Mouse (Mus musculus): Measurements from ENCODE around the gene Ipo13.

Gene Ipo13

DNA sequence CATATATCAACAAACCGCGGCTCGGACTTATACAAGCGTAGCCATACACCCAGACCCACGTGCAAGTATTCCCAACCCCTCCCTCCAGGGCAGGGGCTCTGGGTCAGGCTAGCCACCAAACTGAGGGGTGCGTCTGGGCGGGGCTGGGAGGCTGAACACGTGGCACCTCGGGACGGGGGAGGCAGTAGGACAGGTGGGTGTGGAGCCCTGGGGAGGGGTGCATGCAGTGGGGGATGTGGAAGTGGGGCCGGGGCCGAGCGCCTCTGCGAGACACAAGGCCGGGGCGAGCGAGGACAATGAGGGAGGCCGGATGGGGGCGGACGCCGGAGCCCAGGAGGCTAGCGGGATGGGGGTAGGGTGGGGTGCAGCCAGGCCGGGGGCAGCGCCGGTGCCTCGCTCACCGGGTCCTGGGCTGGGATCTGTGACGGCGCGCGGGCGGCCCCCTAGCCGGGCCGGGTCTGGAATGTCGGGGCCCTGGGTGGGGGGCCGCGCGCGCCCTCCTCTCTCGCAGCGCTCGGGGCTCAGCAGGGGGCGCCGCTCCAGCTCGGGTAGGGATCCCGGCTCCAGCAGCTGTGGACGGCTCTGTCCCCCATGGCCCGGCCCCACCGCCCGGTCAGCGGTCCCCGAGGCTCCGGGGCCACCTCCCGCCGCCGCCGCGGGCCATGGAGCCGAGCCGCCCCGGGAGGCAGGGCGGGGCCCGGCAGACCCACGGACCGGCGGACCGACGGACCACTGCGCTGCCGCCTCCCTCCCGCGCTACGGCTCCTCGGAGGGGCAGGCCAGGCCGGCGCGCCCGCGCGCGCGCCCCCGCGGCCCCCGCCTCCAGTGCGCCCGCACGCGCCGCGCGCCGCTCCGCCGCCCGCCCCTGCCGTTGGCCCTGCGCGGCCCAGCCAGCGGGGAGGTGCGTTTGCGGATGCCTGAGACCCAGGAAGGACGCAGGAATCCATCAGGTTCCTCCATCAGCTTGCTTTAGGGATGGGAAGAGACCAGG is 31.8 kb downstream of the Ipo13 start, which contains the start of gene B4galt2:
B4galt2 (minus strand) TSS at position 787 of the 991 bp plus-strand sequence.
- DNase-seq (ENCODE audit: low spot score in 2 of 2): no peak

DNA sequence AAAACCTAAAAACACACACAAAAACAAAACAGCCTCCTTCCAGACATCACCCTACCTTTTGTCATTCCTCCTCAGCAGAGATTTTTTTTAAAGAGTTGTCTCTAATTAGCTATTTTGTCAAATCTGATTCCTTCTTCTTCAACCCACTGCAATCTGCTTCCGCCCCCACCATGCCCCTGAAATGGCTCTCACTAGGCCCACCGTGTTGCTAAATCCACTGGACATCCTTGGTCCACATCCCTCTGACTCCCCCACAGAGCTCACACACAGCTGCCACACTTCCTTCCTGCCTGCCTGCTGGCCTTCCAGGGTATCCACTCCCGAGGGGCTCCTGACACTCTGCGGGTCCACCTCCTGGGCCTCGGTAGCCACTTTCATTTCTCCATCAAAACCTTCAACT is 36.1 kb downstream of the Ipo13 start:
- no peak for DNase-seq (ENCODE audit: low spot score in 2 of 2)

DNA sequence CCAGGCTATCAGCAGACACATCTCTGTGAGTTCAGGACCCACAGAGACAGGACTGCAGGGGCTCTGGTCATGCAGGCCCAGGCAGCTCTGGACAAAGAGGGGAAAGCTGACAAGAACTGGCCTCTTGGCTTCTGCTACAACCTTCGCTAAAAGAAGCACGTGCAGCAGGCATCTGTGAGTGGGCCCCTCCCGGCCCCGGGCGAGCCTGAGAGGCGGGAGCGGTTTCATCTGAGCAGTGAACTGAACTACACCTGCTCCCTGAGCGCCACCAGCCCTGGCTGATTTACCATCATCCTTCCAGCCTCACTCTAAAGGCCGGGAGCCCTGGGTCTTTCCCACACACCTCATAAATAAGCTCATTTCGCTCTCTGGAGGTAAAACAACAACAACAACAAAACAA is 36.5 kb downstream of the Ipo13 start:
- no peak for DNase-seq (ENCODE audit: low spot score in 2 of 2)

DNA sequence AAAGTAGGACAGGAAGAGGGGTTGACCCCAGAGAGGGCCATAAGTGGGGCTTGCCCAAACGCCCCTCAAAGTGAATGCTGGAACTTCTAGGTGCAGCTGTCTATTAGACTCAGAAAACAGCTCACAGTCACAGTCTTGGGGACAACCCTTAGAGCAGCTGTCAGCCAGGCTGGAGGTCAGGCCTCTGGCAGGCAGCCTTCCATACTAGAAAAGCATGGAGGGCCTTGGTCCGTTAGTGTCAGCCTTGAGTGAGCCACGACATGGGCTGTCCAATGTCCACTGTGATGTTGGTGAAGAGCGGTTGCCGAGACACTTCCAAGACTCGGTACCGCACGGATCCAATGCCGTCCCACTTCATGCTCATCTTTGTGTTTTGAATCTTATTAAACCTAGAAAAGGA is 41.2 kb downstream of the Ipo13 start:
- no peak for DNase-seq (ENCODE audit: low spot score in 2 of 2)

DNA sequence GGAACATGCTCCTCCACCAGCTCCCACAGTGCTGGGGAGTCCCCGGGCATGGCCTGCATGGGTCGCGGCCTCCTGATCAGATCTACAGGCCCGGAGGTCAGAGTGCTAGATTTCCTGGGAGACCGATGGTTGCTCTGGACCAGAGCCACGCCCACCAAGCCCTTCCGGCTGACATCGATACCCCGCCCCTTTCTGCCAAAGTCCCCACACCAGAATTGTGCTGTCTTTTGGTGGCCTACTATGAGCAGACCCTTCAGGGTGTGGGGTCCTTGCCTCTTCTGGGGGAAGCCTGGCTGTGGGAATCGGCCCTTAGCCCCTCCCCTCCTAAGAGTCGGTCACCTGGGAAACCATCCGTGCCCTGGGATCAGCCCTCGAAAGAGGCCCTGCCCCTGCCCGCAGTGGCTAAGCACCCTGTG is 42.3 kb downstream of the Ipo13 start, which contains the start of gene Ccdc24:
Ccdc24 (minus strand) TSS at position 87 of the 416 bp plus-strand sequence.
- DNase-seq (ENCODE audit: low spot score in 2 of 2): no peak

DNA sequence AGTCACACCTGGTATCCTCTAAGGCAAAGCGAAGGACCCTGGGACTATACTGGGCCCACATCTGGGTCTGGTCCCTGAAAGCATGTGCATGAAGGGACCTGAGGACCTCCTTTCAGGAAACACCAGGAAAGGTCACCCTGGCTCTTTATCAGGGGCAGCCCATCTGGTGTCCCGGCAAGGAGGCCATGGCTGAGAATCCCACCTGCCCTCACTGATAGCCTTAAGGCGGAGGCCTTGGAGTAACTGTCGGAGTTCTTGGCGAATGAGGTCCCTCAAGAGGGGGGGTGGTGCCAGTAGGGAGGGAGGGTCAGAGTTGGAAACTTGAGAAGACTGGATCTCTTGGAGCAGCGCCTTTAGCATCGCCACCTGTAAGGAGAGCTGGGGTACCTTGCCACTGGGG is 43.0 kb downstream of the Ipo13 start:
- DNase-seq (ENCODE audit: low spot score in 2 of 2): no peak

DNA sequence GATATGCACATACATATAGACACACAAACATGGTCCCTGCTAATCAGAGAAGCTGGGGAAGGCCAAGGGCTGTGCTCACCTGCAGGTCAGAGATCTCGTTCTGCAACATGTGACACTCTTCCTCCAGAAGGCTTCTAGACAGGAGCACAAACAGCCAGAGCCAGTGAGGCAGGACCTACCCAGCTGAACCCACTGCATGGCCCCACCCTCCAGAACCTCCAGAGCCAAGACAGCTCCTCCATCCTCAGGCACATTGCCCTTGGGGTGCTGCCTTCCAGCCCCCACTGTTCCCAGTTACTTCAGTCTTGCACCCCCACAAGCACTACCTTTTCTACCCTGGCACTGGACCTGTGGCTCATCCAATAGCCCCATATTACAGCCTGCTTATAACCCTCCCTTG is 44.4 kb downstream of the Ipo13 start:
- no peak for DNase-seq (ENCODE audit: low spot score in 2 of 2)

DNA sequence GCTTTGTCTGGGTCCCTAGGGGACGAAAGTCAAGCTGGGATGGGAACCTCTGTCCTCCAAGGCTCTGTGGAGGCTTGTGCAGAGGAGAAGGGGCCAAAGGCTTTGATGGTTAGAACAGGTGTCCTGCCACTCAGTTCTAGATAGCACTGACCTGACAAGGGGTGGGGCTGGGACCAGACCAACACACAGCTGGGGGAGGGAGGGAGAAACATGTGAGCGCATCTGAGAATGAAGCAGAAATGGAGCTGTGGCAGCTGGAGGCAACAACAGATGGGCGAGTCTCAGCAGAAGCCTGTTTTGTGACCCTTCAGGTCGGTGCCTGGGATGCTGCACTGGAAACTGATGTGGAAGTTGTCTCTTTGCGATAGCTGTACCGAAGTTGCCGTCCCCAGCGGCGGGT is 45.5 kb downstream of the Ipo13 start:
- no peak for DNase-seq (ENCODE audit: low spot score in 2 of 2)

DNA sequence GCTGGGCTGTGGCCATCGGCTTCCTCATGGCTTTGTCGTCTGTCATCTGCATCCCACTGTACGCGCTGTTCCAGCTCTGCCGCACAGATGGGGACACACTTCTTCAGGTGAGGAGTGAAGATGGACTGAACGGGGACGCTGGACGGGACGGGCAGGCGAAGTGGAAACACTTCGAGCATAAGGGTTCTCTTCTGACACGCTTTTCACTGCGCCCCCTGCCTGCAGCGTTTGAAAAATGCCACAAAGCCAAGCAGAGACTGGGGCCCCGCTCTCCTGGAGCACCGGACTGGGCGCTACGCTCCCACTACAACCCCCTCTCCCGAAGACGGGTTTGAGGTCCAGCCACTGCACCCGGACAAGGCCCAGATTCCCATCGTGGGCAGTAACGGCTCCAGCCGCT is 47.0 kb downstream of the Ipo13 start:
- DNase-seq (ENCODE audit: low spot score in 2 of 2): peak; percentile 36 to 64

DNA sequence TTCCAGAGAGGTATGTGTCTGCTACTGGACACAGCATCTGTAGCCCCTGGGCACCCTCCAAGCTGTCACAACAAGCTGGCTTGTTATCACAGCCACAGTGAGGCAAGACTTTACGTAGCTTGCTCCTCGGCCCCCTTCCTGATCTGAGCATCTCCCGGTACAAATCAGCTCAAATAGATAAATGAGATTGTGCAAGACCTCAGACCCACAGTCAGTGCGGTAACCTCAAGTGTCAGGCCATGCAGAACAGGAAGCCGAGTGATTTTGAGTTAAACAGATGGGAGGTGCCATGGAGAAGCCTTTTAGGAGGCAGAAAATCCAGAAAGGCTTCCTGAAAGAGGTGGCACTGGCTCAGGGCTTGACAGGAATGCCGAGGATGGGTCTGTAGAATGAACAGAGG is 47.8 kb downstream of the Ipo13 start:
- DNase-seq (ENCODE audit: low spot score in 2 of 2): no peak

DNA sequence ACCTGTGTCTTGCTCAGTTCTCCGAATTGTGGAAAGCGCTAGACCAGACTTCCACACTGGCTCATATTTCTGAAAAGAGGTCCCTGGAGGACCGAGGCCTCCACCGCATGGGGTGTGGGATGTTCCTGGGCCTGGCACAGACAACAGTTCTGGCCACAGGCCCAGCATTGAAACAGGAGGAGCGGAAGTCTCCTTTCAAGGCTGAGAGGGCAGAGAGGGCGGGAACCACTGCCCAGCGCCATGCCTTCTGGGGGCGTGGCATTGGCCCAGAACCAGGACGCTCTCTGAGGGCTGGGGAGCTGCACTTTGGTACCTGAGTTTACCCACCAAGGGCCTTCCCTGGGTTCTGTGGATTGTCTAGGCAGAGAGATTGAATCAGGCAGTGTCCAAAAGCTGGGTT is 48.7 kb downstream of the Ipo13 start:
- DNase-seq (ENCODE audit: low spot score in 2 of 2): peak in 1 of 2 experiments; percentile 29

DNA sequence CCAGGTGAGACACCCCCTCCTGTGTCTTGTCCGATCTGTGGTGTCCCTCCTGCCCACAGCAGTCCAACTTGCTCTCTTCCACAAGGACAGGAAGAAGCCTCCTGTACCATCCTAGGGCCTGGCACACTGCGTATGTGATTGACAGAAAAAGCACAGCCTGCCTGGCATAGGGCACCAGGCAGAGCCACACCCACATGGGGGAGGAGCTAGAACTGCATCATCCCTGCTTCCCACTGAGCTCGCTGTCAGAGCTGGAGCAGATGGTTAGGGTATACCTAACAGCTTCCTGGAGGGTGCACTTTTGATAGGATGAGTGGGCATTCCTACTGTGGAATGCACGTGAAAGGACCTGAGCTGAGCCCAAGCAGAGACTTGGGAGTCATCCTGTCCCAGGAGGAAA is 52.0 kb downstream of the Ipo13 start:
- DNase-seq (ENCODE audit: low spot score in 2 of 2): no peak

DNA sequence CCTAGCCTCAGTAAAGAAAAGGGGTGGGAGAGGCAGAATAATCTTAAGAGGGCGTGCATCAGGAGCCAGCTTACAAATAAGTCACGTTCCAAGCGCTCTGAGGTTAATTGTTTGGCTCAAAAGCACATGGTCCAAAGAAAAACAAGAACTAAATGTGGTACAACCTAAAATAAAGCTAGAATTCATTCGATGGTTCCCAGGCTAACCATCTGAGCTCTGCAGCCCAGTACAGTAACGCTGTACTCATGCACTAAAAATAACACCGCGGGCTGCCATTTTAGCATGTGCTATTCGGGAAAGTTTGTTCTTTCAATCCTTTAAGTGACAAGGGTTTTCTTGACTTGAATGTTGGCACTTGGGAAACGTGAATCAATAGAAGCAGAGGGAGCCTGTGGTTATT is 54.2 kb downstream of the Ipo13 start:
- no peak for DNase-seq (ENCODE audit: low spot score in 2 of 2)

DNA sequence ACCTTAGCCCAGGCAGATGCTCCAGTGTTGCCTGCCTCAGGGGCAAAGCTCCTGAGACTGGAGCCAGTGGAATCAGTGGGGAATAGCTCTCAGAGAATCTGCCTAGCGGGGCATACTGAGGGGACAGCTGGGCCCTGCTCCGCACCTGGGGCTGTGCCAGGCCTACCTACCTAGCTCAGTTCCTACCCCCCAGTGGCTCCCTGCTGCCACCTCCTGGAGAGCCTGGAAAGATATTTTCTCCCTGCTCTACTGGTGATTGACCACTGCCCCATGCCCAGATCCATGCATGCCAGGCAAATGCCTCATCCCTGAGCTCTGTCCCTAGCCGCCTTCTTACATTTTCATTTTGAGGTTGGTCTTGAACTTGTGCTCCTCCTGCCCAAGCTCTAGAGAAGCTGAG is 56.0 kb downstream of the Ipo13 start:
- peak in 1 of 2 experiments; percentile 57 for DNase-seq (ENCODE audit: low spot score in 2 of 2)

DNA sequence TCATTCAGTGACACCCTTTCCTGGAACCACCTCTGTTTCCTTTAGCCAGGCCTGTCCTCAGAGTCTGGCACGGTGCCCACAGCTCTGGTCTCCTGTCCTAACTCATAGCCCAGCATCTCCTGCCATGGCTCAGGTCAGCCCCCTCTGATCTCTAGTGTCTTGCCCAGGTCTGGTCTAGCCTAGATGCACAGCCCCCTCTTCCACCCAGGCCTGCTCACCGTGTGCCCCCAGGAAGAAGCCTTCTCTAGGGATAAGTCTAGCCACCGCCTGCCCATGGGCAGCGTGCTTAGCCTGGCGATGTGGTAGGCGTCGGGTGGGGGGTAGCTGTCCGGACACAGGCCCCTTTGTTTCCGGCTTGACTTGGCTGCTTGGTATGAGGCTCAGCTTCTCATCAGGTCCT is 59.7 kb downstream of the Ipo13 start:
- DNase-seq (ENCODE audit: low spot score in 2 of 2): no peak

DNA sequence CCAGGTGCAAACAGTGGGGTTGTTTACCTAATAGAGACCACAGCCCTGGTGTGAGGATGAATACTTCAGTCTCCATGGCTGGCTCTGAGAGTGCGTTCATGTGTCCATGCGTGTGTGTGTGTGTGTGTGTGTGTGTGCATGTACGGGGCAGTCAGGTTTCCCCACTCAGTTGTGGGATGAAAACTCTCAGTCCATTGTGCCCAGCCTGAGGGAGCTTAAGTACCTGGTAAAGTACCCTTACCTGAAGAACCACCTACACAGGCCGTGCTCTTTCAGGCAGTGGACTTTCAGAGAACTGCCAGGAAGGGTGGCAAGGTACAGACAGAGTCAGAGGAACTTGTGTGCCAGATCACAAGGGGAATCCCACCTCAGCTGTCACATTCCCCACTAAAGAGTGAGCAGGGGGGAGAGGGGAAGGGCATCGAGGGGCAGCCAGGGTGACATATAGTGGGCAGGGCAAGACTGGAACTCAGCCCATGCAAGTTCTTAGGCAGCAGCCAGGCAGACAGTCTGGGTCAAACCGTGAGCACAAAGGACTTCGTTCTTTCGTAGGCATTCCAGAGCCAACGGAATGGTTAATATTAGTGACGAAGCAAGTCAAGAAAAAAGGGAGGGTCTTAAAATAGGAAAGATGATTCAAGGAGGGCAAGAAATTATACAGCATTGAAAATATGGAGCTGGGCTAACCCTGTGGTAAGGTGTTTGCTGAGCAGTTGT is 62.5 kb downstream of the Ipo13 start:
- no peak for DNase-seq (ENCODE audit: low spot score in 2 of 2)

DNA sequence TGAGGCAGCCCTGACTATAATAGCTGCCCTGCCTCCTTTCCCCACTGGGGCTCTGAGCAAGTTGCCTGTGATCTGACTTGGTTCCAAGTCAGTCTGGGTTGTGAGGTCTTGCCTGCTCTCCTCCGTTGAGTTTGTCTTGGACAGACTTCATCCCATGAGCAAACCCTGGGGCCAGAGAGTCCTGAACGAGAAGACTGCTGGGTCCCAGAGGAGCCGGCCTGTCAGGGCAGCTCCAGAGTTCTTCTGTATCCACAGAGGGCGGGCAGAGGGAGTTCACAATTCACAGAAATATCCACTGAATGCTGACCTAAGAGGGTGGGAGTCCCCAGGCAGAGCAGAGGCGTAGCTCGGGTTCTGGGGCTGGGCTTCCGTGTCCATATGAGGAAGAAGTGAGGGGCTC is 63.9 kb downstream of the Ipo13 start:
- DNase-seq (ENCODE audit: low spot score in 2 of 2): no peak

DNA sequence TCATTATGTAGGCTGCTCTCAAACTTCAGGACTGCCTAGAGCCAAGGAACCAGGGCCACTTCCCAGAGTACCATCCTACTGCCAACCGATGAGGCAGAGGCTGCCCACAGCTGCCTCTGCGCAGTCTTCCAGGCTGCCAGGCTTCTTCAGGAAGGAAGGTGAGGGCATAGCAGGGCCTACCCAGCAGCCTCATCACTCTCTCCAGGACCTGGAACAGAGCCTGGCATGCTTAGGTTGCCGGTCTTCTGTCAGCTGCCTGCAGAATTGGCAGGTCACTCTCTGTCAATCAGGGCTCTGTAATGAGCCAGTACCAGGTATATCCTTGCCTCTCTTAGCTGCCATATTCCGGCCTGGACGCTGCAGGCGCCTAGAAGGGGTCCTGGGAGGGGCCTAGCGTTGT is 64.6 kb downstream of the Ipo13 start:
- DNase-seq (ENCODE audit: low spot score in 2 of 2): no peak

DNA sequence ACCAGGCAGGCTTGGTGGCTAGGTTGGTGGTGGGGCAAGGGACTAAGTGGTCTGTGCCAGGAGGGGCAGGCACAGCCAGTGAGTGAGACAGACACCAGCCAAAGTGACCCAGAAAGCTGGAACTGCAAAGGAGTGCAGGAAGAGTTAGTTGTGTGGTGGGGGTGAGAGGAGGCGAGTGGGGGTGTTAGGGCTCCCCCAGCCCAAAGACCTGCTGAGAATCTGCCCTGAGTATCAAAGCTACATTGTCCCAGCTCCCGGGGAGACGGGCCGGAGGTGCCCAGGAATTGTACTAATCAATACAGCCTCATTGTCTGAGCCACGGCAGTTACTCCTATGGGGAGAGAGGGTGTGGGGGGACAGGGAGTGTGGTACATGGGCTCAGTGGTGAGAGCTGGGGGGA is 65.3 kb downstream of the Ipo13 start:
- no peak for DNase-seq (ENCODE audit: low spot score in 2 of 2)

DNA sequence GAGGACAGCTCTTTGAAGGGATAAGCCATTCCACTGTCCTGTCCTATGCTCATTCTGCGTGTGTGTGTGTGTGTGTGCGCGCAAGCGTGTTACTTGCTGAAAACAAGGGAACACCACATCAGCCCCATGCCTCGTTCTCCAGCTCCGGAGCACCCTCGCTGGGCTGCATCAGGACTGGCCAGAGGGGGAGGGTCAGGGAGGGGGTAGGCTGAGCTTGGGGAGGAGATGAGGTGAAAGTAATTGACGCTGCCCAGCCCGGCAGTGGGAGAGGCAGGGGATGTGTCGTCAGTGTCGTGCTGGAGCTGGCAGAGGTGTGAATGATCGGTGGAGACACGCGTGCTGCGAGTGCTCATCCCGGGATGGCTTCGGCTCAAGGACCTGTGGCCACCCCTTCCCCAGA is 65.7 kb downstream of the Ipo13 start:
- DNase-seq (ENCODE audit: low spot score in 2 of 2): no peak

DNA sequence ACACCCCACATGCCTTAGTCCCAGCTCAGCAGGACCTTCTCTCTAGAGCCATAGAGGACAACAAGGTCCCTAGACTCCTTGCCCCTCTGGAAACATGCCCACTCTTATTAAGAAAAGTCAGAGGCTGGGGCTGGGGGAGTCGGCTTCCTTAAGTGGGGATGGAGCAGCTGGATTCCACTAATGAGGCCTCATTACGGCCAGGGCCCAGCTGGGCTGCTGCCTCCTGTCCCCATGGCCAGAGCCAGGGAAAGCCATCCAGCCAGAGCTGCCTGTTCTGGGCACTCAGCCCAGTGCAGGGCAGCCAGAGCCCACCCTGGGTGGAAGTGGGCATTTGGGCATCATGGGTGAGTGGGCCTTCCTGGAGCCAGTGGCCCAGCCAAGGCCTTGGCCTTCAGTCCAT is 67.8 kb downstream of the Ipo13 start:
- DNase-seq (ENCODE audit: low spot score in 2 of 2): no peak

DNA sequence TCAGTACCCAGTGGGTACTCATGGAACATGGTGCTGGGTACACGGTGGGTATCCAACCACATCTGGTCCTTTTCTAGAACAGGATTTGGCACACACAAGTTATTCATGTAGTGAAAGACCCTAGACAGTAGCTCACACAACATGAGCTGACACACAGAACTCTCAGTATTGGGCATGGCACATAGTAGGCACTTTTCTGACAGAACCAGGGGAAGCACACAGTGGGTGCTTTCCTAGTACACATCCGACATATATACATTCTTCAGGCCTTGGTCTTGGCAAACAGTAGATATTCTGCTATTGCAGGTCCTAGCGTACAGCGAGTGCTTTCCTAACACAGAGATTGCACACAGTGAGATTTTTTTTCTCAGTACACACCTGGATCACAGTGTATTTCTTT is 68.5 kb downstream of the Ipo13 start:
- no peak for DNase-seq (ENCODE audit: low spot score in 2 of 2)

DNA sequence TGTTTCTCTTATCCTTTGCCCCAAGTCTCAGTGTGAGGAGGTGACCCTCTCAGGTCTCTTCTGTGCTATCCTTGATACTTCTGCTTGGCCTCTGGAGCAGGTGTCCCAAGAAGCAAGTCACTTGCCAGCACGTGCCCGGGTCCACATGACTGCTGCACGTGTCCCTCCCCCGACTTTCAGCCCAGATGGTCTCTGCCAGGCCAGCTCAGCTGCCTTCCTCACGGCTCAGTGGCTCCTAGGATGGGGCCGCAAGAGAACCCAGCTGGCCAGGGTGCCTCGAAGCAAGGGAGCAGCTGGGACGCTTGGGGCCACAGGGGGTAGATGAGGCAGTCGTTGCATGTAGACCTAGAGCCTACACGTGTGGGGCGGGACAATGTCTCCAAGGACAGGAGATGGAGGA is 69.5 kb downstream of the Ipo13 start:
- DNase-seq (ENCODE audit: low spot score in 2 of 2): no peak

Data from spleen, postnatal 14 days (tissue).